Mouse (Mus musculus): ENCODE results near the gene Nkd1.

GRCm38 (mm10) chr8:88603446-88603989, 82.4 kb downstream of the Nkd1 start:
- TF ChIP-seq CTCF (IDR thresholded peaks at IDR 0.05; ENCODE audit: borderline replicate concordance, control insufficient read depth, extremely low read depth, insufficient read depth, low read length, poor library complexity), result no peak
- no peak for TF ChIP-seq POLR2A (IDR thresholded peaks at IDR 0.05; ENCODE audit: control insufficient read depth, extremely low read depth, insufficient read depth, low read length, poor library complexity)
